In genomic region chr1:121293571-121293970, GRCm38 (mm10) we compare ENCODE assay signal across 13 mouse cellular contexts.
"Had no signal": no experiment of that assay in that cellular context is flagged by ENCODE, and none has a peak within 500 bp of the region (broad histone marks: within the 10 kb centered on the region; RNA-seq: fewer than 3 reads in every experiment).

No protein-coding gene starts in this region.

- DNase-seq: kidney, postnatal 14 days; left cerebral cortex, postnatal 4 days; lung, adult 18-20 months; midbrain, embryonic 14.5 days; right cerebral cortex, adult 18-20 months; right cerebral cortex, postnatal 4 days; thymus, adult 18-20 months; thymus, postnatal 14 days had no signal

- H3K4me1 ChIP-seq: limb, embryonic 13.5 days; midbrain, embryonic 10.5 days had no signal

- H3K9me3 ChIP-seq: limb, embryonic 13.5 days; midbrain, embryonic 10.5 days; neural tube, embryonic 15.5 days had no signal

- H3K27ac ChIP-seq: limb, embryonic 13.5 days; liver, embryonic 14.5 days; midbrain, embryonic 10.5 days; neural tube, embryonic 15.5 days had no signal

- H3K9ac ChIP-seq: limb, embryonic 13.5 days; liver, embryonic 14.5 days; neural tube, embryonic 15.5 days had no signal

- H3K4me3 ChIP-seq: limb, embryonic 13.5 days; midbrain, embryonic 10.5 days; myocyte; neural tube, embryonic 15.5 days had no signal

- H3K36me3 ChIP-seq: limb, embryonic 13.5 days; midbrain, embryonic 10.5 days; neural tube, embryonic 15.5 days had no signal

- H3K4me2 ChIP-seq: limb, embryonic 13.5 days; neural tube, embryonic 15.5 days had no signal

- H3K27me3 ChIP-seq: limb, embryonic 13.5 days; neural tube, embryonic 15.5 days had no signal
